Mouse (Mus musculus) embryo, embryonic 9.5 days (tissue): ENCODE results near the gene Ccdc148.

Experiments used
- DNase-seq: peaks from one replicate; pipeline ENCODE4 v3.0.0-alpha.2; 2017; ENCODE audit errors: extremely low spot score

The Ccdc148 gene

DNA sequence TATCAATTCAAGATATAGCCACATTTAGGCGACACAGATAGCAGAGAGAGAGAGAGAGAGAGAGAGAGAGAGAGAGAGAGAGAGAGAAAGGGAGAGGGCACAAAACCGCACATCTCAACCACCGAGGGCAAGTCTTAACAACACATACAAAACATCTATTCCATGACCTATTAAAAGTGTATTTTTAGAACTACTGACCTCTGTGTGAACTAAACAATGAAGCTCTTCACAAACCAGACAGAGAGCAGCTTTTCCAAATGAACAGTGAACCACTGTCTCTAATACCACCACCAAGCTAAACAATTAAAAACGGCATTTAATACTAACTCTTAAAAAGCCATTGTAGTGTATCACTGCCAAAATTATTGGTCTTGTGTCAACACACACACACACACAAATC is 110.8 kb downstream of the Ccdc148 start:
- DNase-seq: no peak

DNA sequence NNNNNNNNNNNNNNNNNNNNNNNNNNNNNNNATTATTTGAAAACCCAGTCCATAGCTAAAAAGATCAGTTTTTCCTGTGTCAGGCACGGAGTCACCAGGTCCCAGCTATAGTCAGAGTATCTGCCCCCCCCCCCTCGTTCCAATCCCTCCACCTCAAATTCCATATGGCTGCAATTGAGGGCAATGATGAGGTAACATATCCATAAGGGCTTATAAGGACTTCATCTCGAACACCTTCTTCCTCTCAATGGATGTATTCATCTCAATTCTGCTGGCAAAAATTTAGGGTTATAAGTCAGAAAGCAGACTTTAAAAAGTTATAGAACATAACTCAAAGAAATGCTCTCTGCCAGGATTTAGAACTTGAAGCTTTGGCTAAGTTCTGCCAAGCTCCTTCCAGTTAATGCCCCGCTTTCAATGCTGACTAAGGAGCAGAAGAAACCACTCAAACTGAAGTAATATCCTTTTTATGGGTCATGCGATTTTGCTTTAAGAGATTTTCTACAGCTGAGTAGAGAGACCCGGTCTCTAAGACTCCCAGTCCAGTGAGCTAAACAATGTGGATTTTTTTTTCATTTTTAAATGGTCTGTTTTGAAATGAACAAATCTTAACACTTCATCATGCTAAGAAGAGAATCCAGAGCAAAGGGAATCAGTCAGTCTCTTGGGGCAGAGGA is 111.6 kb downstream of the Ccdc148 start:
- no peak for DNase-seq

DNA sequence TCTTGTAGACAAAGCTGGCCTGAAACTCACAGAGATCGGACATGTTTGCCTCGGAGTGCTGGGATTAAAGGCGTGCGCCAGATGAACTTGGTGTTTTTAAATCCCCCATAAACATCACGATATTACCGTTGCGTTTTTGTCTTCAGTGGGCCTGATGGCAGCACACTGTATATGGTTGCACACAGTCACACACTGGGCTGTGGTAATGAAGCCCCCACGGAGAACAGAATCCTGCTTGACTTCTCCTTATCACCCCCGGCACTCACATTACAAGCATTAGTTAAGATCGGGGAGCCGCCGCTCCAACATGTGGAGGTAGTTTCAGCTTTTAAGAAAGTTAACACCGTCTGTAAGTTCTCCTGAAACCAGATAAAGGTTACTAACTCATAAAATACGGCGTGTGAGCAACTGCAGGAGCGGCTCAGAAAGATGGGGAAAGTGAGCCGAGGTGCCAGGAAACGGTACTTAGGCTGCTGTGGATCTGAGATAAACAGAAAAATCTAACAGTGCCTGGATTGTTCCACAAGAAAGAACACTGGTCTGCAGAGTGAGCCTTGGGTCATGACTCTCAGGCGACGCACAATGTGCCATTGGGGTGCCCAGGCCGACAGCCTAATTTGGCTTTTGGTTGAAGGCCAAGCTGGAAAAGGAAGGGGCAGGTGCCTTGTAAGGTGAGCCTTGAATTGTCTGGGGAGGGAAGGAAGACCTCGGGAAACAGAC is 117.0 kb downstream of the Ccdc148 start:
- no peak for DNase-seq

DNA sequence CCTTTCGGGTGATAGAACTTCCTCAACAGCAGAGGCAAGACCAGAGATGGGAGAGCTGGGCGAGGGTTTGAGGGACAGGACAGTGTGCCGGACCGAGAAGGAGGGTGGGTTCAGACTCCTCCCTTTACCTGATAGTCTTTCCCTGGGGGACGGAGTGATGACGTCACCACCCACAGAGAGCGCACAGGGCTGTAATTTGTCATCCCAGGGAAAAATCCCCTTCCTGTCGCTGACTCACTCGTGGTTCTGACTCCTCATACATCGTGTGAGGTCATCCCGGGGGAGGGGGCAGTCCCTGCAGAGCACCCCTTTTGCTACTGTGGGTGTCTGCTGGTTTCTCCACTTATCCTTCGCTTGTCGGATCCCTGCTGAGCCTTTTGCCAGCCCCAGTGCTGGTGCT is 117.9 kb downstream of the Ccdc148 start:
- no peak for DNase-seq

DNA sequence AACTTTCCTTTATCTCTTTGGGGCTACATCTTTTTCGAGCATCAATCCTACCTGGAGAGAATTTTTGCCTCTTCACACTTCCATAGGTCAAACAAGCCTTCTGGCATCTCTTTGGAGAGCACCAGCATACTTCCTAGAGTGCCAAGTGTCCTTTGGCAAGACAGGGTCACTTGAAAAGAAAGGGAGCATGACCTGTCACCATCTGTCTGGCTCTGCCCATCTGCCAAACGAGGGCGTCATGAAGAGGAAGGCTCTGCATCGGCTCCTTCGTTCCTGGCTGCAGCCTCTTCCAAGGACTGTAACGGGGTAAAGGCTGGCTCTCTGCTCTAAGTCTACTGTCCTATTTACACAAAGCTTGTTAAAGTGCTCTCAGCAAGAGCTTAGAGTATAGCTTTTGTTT is 124.0 kb downstream of the Ccdc148 start:
- DNase-seq: no peak

DNA sequence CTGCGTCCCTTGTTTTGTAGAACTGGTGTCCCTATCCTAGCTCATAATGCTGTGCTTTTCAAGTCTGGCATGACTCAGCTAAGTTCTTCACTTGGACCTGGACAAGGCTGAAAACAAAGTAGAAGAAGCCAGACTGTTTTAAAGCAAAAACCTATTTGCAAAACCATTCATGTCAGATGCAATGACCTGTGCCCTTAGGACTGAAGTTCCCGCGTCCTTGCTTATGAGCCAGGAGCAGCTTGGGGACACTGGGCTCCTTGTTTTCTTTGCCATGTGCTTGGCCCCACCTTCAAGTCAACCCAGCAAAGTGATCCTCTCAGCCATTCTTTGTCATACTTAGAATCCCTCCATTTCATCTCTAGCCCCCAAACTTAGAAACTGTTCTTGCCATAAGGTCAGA is 125.3 kb downstream of the Ccdc148 start:
- DNase-seq: no peak

DNA sequence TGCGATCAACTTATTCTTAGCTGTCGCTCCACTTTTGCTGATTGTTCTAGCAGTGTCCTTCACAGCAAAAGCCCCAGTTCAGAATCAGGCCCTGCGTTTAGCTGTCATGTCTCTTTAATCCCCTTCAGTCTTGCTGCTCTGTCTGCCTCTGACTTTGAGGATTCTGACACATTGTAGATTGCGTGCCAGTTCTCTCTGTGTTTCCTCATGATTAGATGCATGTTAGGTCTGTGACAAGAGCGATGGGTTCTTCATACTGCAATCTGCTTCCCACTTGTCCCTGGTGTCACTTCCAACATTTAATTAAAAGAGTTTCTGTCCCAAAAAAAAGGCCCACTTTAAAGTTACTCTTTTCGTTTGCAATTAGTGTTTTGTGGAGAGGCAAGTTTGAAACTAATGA is 126.2 kb downstream of the Ccdc148 start:
- DNase-seq: no peak

DNA sequence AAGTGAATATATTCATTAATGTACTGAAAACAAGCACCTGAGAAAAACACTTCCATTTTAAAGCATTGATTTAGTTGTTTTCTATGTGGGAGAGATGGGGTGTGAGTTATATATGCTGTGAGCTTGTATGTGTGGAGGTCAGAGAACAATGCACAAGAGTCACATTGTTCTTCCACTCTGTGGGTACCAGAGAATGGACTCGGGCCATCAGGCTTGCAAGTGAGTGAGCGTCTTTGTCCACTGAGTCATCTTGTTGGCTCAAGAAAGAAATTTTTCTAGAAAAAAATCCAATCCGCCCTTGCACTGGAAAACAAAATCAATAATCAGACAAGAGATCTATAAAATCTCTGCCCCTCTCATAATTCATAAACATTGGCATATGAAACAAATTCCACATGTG is 135.9 kb downstream of the Ccdc148 start:
- no peak for DNase-seq

DNA sequence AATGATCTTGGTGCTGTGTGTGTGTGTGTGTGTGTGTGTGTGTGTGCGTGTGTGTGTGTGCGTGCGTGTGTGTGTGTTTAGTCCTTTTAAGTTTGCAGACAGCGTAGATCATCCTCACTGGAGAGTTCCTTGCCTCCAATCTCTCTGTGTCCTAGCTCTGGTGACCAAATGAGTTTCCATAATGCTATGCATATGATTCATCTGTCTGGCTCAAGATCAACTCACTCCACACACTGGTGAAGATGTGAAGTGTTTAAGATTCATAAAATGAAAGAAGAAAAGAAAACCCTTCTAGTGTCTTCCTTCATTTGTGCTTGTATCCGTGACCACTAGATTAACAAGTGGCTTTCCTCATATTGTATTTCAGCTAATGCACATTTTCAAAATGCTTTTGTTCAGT is 153.1 kb downstream of the Ccdc148 start:
- no peak for DNase-seq

DNA sequence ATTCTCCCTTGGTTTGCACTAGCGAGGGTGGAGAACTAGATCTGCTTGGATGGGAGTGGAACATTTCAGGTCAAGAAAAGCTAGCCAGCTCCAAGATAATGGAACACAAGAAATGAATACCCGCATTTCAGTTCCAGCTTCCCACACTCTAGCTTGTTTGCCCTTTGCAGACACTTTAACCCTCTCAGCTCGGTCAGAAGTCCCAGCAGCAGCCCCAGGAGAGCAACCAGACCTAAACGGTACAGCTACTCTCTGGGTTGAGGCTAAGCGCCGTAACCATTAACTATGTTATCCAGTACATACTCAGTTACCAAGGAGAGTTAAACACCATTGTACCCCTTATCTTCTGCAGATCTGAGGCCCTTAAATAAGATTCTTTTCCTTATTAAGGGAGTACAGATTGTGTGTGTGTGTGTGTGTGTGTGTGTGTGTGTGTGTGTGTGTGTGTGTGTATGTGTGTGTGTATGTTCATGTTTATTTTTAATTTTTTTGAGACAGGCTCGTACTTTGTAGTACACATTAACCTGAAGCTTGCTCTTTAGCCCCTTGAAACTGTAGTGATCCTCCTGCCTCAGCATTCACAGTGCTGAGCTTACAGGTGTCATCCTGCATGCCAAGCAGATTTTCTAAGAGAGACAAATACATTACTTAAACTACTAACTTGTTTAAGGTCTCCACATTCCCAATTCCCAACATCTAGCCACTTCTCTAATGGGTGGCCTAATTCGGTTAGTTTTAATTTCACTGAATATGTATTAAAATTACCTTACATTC is 153.7 kb downstream of the Ccdc148 start:
- DNase-seq: no peak

DNA sequence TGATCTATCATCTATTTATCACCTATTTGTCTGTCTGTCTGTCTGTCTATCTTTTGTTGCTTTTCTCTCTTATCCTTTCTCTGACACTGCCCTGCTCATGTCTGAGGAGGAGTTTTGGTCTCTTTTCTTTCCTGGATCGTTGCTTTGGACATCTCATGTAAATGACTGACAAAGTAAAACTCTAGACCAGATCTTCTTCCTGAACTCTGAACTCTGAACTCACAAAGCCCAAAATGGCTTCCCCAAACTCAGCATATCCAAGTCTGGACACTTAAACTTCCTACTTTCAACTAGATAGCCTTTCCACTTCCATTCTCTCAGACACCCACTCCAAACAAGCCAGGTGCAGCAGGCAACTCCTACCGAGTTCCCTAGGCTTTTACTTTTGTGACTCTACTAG is 163.3 kb downstream of the Ccdc148 start:
- no peak for DNase-seq

DNA sequence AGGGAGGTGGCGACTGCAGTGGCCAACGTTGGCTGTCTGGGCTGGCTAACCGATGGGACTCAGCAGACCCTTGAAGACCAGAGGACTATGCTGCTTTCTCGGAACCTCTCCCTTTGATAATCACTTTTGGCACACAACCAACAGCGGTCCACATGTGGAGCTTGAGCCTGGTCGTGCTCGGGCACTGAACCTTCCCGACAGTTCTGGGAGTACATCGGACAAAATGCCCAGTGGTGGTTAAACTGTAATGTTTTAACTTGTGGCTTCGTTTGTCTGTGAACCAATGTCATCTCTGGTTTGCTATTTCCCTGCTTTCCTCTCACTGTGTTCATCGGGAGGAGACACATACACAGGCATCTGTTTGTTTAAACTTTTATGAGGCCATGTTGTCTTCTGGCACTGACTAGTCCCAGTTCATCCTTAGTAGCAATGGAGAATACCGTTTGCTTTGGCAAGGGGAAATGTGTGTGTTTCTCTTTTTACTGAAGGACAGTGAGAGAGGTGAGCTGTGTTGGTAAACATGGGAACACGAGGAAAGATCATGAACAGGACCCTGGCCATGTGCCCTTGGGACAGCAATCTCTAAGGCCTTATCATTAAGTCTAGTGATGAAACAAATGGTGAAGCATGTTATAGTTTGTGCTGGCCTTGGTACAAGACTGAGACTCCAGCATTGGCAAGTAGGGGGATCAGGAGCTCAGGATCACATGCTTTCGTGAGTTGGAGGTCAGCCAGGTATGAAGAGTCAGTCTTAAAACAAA is 167.9 kb downstream of the Ccdc148 start:
- no peak for DNase-seq

DNA sequence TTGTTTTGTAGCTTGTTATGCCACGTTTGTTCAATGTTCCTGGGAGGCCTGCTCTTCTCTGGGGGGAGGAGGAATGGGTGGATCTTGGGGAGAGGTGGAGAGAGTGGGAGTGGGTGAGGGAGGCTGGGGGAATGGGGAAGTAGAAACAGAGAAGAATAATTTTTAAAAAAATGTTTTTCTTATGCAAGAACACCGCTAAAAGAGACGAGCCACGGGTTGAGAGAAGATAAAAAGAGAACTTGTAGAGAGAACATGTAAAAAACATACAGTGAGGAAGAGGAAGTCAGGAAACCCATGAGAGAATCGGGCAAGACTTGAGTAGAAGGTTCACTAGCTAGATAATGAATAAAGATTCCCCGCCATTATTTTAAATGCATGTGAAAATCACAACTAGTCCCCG is 182.4 kb downstream of the Ccdc148 start:
- no peak for DNase-seq

DNA sequence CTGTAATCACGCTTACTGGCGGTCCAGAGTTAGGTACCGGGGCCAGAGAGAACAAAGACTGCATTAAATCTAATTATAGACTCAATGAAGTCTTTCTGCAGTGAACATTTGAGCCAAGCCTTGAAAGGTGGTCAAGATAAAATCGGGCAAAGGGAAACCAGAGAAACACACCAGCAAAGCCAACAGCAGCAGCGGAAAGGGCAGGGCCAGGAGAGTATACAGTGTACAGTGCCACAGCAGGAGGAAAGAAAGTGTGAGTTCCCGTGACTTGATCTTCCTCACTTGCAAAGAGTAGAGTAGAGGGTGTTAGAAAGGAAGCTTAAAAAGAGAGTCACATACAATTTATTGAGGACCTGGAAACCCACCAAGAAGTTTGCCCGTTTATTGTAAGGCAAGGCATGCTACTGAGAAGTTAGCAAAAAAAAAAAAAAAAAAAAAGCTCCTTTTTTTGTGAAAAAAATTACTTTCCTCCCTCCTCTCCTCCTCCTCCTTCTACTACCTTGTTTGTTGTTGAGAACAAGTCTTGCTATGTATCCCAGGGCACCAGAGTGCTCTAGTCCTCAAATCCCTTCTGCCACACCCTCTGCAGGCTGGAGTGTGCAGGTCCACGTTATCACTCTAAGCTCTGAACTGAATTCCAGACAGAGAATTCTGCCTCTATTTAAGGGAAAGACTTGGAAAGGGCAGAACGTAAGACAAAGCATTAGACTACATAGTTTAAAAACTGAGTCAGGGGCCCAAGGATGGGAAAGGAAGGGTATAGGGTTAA is 188.8 kb downstream of the Ccdc148 start:
- no peak for DNase-seq

DNA sequence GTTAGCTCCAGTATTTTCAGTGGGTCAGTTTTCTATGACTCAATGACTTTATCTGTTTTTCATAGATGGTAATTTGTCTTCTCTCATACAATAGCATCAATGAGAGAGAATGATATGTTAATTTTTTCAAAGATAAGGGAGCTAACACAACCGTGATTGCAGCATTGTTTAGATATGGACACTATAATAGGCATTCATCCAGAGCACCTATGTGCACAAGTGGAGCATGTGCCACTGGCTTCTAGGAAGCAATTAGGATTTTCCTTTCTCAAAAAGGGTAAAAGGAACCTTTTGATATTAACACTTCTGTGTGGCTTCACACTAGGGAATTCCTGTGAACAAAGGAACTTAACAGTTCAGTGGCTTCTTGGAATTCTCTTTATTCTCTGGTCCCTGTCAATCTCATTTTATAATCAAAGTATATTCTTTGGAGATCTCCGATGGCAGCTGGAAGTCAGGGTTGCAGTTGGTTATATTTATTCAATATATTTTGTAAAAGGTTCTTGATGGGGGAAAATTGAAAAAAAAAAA is 203.6 kb downstream of the Ccdc148 start:
- peak; percentile 21 for DNase-seq

DNA sequence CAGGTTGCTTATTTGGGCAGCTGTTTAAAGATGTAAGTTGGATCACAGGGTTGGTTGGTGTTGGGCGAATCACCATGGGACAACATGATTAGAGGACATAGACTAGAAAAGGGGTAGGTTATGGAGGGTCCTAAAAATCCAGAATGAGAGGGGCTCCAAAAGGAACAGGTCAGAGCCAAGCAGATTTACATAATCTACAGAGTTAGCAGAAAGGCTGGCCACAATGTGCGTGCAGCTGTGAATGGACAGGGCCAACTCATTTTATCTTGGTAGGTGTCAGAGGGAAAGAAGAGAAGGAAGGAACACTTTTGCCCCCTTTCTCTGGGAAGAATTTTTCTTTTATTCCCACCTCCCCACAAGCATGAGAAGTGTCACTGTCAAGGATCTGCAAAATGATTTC is 204.1 kb downstream of the Ccdc148 start:
- DNase-seq: no peak

DNA sequence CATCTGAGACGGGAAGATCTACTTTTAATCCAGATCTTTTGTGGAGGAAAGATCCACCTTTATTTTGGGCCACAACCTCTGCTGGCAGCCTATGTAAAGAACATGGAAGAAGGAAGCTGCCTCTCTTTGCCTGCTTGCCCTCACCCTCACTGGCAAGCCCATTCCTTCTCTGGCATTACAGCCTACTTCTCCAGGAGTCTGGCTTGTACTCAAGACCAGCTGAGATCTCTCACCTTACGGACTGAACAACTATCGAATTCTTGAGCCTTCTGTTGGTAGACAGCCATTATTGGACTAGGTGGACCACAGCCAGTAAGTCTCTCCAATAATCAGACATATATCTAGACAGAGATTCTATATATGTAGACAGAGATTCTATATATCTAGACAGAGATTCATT is 208.4 kb downstream of the Ccdc148 start:
- DNase-seq: no peak

DNA sequence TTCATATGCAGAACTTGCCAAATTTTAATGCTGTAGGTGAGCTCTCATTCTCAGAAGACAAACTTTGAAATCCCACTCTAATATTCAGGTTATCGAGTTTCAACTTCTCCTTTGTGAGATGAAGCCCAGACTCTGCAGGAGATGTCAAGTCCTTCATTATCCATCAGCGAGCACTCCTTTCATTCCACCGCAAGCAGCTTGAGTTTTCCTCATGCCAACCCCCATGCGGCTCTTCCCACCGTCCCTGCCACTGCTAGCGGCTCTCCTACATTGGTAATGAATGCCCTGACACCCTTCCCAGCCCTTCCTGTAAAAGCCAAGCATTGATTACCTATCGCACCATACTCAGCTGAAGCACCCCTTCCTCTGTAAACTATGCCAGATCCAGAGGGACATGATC is 211.7 kb downstream of the Ccdc148 start:
- no peak for DNase-seq

DNA sequence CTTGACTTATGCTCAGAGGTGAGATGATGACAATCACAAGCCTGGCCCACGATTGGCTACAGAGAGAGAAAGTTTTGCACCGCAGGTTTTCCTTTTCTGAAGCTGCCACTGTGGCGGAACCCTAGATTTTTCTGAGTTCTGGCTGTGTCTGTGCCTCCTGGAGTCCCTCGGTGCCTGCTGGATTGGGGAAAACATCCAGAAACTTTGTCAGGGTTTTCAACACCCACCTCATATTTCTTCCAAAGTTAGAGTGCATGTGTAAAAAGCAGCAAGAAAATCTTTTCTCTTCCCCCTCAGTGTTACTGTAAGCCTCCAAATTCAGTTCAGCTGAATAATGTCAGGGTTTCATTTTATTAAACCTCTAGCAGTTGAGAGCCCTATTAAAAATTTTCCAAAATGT is 219.1 kb downstream of the Ccdc148 start:
- DNase-seq: no peak

DNA sequence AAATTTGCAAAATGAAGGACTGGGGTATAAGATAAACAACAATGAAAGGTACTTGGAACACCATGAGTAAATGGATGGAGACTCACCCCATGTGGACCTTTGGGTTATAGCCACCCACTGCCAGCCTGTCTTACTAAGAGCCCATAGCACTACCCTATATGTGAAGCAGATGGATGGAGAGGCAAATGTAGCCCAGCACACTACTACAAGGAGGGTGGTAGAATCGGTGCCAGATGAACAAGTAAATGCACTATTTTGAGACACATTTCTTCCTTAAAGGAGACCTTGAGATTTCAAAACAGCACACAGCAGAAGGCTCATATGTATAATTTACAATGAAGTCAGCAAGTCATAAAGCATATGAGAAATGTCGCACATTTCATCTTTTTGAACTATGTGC is 234.9 kb downstream of the Ccdc148 start:
- no peak for DNase-seq

DNA sequence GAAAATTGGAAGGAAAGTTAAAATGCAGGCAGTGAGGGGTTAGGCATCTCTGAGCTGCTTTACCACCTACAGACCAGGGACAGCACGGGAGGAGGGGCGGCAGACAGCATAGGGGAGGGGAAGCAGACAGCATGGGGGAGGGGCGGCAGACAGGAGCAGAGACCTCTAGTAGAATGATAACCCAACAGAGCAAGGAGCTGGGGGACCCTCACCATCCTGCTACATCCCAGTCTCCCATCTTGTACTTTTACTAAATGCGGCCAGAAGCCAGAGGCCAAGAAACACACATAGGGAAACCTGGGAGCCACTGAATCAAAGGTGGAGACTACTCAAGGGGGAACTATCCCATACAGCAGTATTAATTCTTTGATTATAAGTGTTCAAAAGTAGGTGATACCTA is 242.1 kb downstream of the Ccdc148 start:
- DNase-seq: no peak
